Mouse (Mus musculus) heart, postnatal 0 days (tissue): ENCODE data around the gene Creb3. TPM values are rescaled to one million over a fixed set of nuclear protein-coding genes. Genes with fewer than 3 reads are reported as not detected.
"Not testable (repeated sequence)": the region's sequence is repeated elsewhere in the genome, so short reads cannot be mapped to it uniquely, and the experiment has no call there.

Experiments
- ATAC-seq: fragments of 200-750 bp; cut with Nextera tagmentation; 2 replicates; pipeline ENCODE4 v1.8.0; 2017; ENCODE audit warnings: low read depth, moderate number of reproducible peaks, moderate library complexity; ENCODE audit not compliant: insufficient read depth
- DNase-seq: peaks from one replicate; pipeline ENCODE4 v3.0.0-alpha.2; 2016; ENCODE audit warnings: low spot score
- H3K27ac ChIP-seq: fragments of 300-500 bp; sonication (generic); 2 replicates; pipeline ENCODE4 v1.5.1; 2014; ENCODE audit warnings: low read depth, mild to moderate bottlenecking
- H3K27me3 ChIP-seq: fragments of 300-500 bp; sonication (generic); 2 replicates; pipeline ENCODE4 v1.6.1; 2014; ENCODE audit warnings: low read length, mixed read lengths; ENCODE audit not compliant: control insufficient read depth, insufficient read depth
- H3K36me3 ChIP-seq: fragments of 300-500 bp; sonication (generic); replicated peaks from 2 replicates; pipeline ENCODE4 v1.6.1; 2014; ENCODE audit warnings: low read length, mixed read lengths; ENCODE audit not compliant: control insufficient read depth, insufficient read depth
- H3K4me1 ChIP-seq: fragments of 300-500 bp; sonication (generic); 2 replicates; pipeline ENCODE4 v1.6.1; 2014; ENCODE audit warnings: antibody characterized with exemption; ENCODE audit not compliant: control insufficient read depth, insufficient read depth
- H3K4me2 ChIP-seq: fragments of 300-500 bp; sonication (generic); 2 replicates; pipeline ENCODE4 v1.6.1; 2014; ENCODE audit warnings: low read depth, mild to moderate bottlenecking, low read length, moderate library complexity
- H3K4me3 ChIP-seq: fragments of 300-500 bp; sonication (generic); 2 replicates; pipeline ENCODE4 v1.5.1; 2014; ENCODE audit warnings: low read depth, low read length
- H3K9ac ChIP-seq: fragments of 300-500 bp; sonication (generic); replicated peaks from 2 replicates; pipeline ENCODE4 v1.6.1; 2014; ENCODE audit warnings: low read depth, low read length, mixed read lengths
- H3K9me3 ChIP-seq: fragments of 300-500 bp; sonication (generic); replicated peaks from 2 replicates; pipeline ENCODE4 v1.6.1; 2016; ENCODE audit warnings: low read length; ENCODE audit not compliant: control insufficient read depth
- CTCF ChIP-seq: IDR thresholded peaks from 2 replicates; pipeline ENCODE4 v1.5.1; 2016; ENCODE audit warnings: antibody characterized with exemption, control low read depth, low read depth
- EP300 ChIP-seq: IDR thresholded peaks from 2 replicates; pipeline ENCODE4 v1.6.1; 2016; ENCODE audit warnings: antibody characterized with exemption, low read depth
- WGBS: fragments of 180-500 bp; shearing (Covaris S2); extraction: QIAGEN DNeasy Blood & Tissue Kit; methylation state at CpG from one replicate; pipeline ENCODE4 v1.1.7; 2014; 5-methylcytosine and 5-hydroxymethylcytosine counted together
- polyA plus RNA-seq: library from polyadenylated mRNA; unstranded; fragments of >200 nt; fragmentation: Nextera tagmentation; extraction: Ambion mirVana; gene quantifications from 2 replicates; pipeline ENCODE4 v1.2.1, GENCODE M21; 2015
- total RNA-seq: library from RNA; depleted of rRNA; stranded (reverse); fragments of >200 nt; gene quantifications from 2 replicates; pipeline ENCODE4 v1.2.3, GENCODE M21; 2014; ENCODE audit warnings: low replicate concordance

Creb3 gene
- total and polyA plus RNA-seq, 2 experiments from 2014 or later = 46.3 to 49.1 TPM

DNA sequence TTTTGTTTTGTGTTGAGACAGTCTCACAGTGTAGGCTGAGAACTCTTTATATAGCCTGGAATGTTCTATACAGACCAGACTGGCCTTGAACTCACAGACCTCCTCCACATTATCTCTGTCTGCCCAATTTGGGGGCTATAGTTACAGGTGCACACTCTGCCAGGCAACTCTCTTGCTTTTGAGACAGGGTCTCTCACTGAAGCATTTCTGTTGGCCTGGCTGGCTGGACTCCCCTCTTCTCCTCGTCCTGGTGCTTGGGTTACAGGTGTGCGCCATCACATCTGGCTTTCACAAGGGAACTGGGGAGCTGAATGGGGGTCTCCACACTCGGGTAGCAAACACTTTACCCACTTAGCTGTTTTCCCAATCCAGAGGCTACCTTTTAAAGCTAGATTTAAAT lies 29.8 kb downstream of the Creb3 start:
- 64% methylated on average over 3 of the region's 3 CpGs for WGBS
- Histone ChIP-seq H3K27me3 (no peaks in the 10 kb centered on the region), H3K9ac (no peak overlapping the region), H3K4me1 (peaks cover 3% of the 10 kb centered on the region; the same call in 1 of the 2 replicates), H3K4me3 (no peak overlapping the region), H3K27ac (no peak overlapping the region), H3K4me2 (no peak overlapping the region), H3K9me3 (no peaks in the 10 kb centered on the region), H3K36me3 (no peaks in the 10 kb centered on the region)
- no peak for ATAC-seq
- no peak for DNase-seq
- TF ChIP-seq EP300 (no peak), CTCF (no peak)

DNA sequence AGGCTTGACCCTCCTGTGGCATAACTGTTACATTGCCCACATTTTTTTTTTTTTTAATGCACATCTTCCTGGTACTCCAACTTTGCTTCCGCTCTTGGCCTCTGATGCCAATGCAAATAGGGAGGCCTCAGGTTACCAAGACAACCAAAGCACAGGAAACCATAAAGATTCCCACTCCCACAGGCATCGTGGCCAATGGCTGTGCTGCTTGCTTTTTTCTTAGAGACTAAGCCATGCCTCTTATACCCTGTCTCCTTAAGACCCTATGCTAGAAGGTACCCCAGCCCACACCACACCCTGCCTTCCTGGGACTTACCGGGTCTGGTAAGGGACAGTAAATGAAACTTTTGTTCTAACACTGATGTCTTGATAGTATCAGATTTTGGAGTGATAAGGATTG lies 31.3 kb downstream of the Creb3 start:
- Histone ChIP-seq H3K4me2 (no peak overlapping the region), H3K9me3 (no peaks in the 10 kb centered on the region), H3K27me3 (no peaks in the 10 kb centered on the region), H3K9ac (no peak overlapping the region), H3K4me1 (no peaks in the 10 kb centered on the region), H3K4me3 (no peak overlapping the region), H3K36me3 (no peaks in the 10 kb centered on the region), H3K27ac (no peak overlapping the region)
- ATAC-seq = no peak
- DNase-seq = no peak
- 59% methylated on average over 3 of the region's 3 CpGs for WGBS
- TF ChIP-seq EP300 = no peak
- no peak for TF ChIP-seq CTCF

DNA sequence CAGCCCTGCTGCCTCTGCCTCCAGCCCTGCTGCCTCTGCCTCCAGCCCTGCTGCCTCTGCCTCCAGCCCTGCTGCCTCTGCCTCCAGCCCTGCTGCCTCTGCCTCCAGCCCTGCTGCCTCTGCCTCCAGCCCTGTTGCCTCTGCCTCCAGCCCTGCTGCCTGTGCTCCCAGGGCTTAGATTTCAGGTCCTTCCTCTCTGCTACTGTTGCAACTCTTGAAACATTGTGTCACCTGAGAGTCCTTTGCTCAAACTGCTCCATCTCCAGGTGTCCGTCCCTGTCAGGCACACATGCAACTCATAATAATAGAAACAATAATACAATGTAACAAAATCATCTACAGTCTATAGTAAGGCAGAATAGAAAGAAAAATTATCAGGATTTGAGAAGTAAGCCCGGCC lies 34.5 kb downstream of the Creb3 start:
- 77% methylated on average over 2 of the region's 2 CpGs for WGBS
- not testable (repeated sequence) for H3K4me2 ChIP-seq, H3K27me3 ChIP-seq, H3K4me3 ChIP-seq, DNase-seq, H3K36me3 ChIP-seq, H3K9ac ChIP-seq, H3K27ac ChIP-seq, H3K9me3 ChIP-seq, H3K4me1 ChIP-seq, ATAC-seq

DNA sequence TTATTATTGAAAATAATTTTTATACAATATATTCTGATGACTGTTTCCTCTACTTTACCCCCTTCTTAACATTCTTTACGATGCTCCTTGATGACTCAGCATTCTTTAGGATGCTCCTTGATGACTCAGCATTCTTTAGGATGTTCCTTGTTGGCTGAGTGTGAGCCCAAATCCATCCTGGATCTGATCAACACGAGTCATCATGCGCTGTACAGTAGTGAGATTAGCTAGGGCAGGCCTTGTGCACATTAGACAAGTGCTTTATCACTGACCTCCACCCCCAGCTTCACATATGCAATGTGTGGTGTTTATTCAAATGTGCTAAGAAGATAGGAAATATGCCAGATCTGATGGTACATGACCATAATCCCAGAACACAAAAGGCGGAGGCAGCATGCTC lies 36.1 kb downstream of the Creb3 start:
- Histone ChIP-seq H3K36me3 (no peaks in the 10 kb centered on the region), H3K4me1 (no peaks in the 10 kb centered on the region), H3K27ac (no peak overlapping the region), H3K4me3 (no peak overlapping the region), H3K9ac (no peak overlapping the region), H3K27me3 (no peaks in the 10 kb centered on the region), H3K4me2 (no peak overlapping the region), H3K9me3 (no peaks in the 10 kb centered on the region)
- DNase-seq (no peak), ATAC-seq (no peak)
- no peak for TF ChIP-seq CTCF
- no peak for TF ChIP-seq EP300
- 74% methylated on average over 4 of the region's 4 CpGs for WGBS

DNA sequence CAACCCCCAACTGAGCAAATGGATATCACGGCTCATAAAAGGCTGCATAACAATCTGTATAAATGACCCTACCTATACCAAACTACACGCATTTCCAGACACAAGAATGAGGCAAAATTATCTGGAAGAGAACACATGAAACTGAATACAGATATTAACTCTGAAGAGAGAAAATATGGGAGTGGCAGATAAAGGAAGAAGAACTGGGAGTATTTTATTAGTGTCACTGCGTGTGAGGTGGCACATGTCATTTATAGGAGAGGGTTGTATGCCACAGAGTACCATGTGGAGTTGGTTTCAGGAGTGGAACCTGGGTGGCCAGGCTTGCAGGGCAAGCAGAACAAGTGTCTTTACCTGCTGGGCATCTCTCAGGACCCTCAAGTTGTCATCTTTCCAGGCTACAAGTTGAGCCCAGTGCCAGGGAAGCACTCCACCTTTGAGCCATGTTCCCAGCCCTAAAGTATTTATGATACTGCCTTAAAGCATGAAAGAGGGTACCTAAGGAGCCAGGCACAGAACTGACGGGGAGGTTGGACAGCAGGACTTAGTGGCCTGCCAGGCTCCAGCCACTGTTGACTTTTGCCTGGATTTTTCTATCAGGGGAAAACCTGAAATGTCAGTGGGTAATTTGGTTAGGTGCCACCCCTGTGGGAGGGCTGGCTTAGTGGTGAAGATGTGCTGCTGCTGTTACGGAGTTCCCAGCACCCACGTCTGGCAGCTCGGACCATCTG lies 36.7 kb downstream of the Creb3 start:
- H3K4me2 ChIP-seq = no peak overlapping the region
- DNase-seq (no peak), ATAC-seq (no peak)
- H3K27me3 ChIP-seq = no peaks in the 10 kb centered on the region
- 81% methylated on average over 7 of the region's 7 CpGs for WGBS
- no peak overlapping the region for H3K4me3 ChIP-seq
- no peaks in the 10 kb centered on the region for H3K4me1 ChIP-seq
- no peaks in the 10 kb centered on the region for H3K36me3 ChIP-seq
- no peak overlapping the region for H3K9ac ChIP-seq
- no peak for TF ChIP-seq EP300
- TF ChIP-seq CTCF = no peak
- no peaks in the 10 kb centered on the region for H3K9me3 ChIP-seq
- no peak overlapping the region for H3K27ac ChIP-seq
